In genomic region chr13:46928404-46928803, GRCm38 (mm10) we compare ENCODE assay signal across 9 mouse cellular contexts. TPM values are rescaled to one million over a fixed set of nuclear protein-coding genes. Genes with fewer than 3 reads are reported as not detected.
A peak's percentile ranks its signal among the peaks of the same experiment; 100 is the strongest.
DNase-seq lines count a peak whose midpoint lies in the region; ATAC-seq lines count a peak whose summit lies in the region.
"Had no signal": no experiment of that assay in that cellular context is flagged by ENCODE, and none has a peak within 500 bp of the region (broad histone marks: within the 10 kb centered on the region; RNA-seq: fewer than 3 reads in every experiment).

No protein-coding gene starts in this region.

- peaks cover 7% of the 10 kb centered on the region for H3K4me1 ChIP-seq in liver, embryonic 11.5 days (replicated peaks; ENCODE audit: control insufficient read depth, insufficient read depth, low read length)
- peaks cover 37% of the 10 kb centered on the region for H3K4me1 ChIP-seq in forebrain, embryonic 10.5 days
- peaks cover 25% of the 10 kb centered on the region for H3K4me1 ChIP-seq in limb, embryonic 10.5 days
- peaks cover 37% of the 10 kb centered on the region for H3K4me1 ChIP-seq in neural tube, embryonic 13.5 days (replicated peaks)

- H3K27ac ChIP-seq in liver, embryonic 11.5 days (ENCODE audit: low read depth, low read length) = no peak overlapping the region
- peak overlapping the region; percentile 97 for H3K27ac ChIP-seq in forebrain, embryonic 10.5 days
- H3K27ac ChIP-seq in limb, embryonic 10.5 days = peak overlapping the region; percentile 96; the same call in 1 of the 2 replicates
- no peak overlapping the region for H3K27ac ChIP-seq in neural tube, embryonic 13.5 days (replicated peaks)

- no peak overlapping the region for H3K9ac ChIP-seq in liver, embryonic 11.5 days (ENCODE audit: low read depth, low read length)
- H3K9ac ChIP-seq in neural tube, embryonic 13.5 days = peak overlapping the region; percentile 88

- 49% methylated on average over 5 of the region's 5 CpGs for WGBS in liver, embryonic 11.5 days
- whole genome bisulfite sequencing in forebrain, embryonic 10.5 days = 35% methylated on average over 5 of the region's 5 CpGs
- 37% methylated on average over 5 of the region's 5 CpGs for WGBS in limb, embryonic 10.5 days
- WGBS in neural tube, embryonic 13.5 days = 16% methylated on average over 5 of the region's 5 CpGs

- no peaks in the 10 kb centered on the region for H3K27me3 ChIP-seq in liver, embryonic 11.5 days (replicated peaks; ENCODE audit: control insufficient read depth, insufficient read depth, low read length)
- H3K27me3 ChIP-seq in forebrain, embryonic 10.5 days (ENCODE audit: poor library complexity, severe bottlenecking) = peaks cover 25% of the 10 kb centered on the region
- H3K27me3 ChIP-seq in limb, embryonic 10.5 days (ENCODE audit: low read depth, poor library complexity, severe bottlenecking) = peaks cover 24% of the 10 kb centered on the region
- peaks cover 3% of the 10 kb centered on the region; the same call in 1 of the 2 replicates for H3K27me3 ChIP-seq in neural tube, embryonic 13.5 days
- H3K27me3 ChIP-seq: Patski had no signal

- no peak for DNase-seq in liver, embryonic 11.5 days (ENCODE audit: low spot score)
- DNase-seq in liver = no peak
- no peak for DNase-seq in forebrain, embryonic 10.5 days (ENCODE audit: extremely low spot score, low spot score)
- DNase-seq in limb, embryonic 10.5 days (ENCODE audit: low spot score) = no peak
- no peak for DNase-seq in urinary bladder, postnatal 25 days (ENCODE audit: low spot score)
- DNase-seq in retina, postnatal 1 day = no peak
- DNase-seq in cerebellum, postnatal 14 days = no peak

- H3K9me3 ChIP-seq in liver, embryonic 11.5 days (ENCODE audit: control insufficient read depth, low read length) = no peaks in the 10 kb centered on the region
- H3K9me3 ChIP-seq in forebrain, embryonic 10.5 days = peaks cover 11% of the 10 kb centered on the region; the same call in 1 of the 2 replicates
- no peaks in the 10 kb centered on the region for H3K9me3 ChIP-seq in limb, embryonic 10.5 days (replicated peaks)
- H3K9me3 ChIP-seq in neural tube, embryonic 13.5 days = no peaks in the 10 kb centered on the region

- peaks cover 4% of the 10 kb centered on the region; the same call in 1 of the 2 replicates for H3K36me3 ChIP-seq in liver, embryonic 11.5 days (ENCODE audit: control insufficient read depth, insufficient read depth, low read length)
- peaks cover 27% of the 10 kb centered on the region for H3K36me3 ChIP-seq in forebrain, embryonic 10.5 days (replicated peaks)
- peaks cover 27% of the 10 kb centered on the region for H3K36me3 ChIP-seq in limb, embryonic 10.5 days
- H3K36me3 ChIP-seq in neural tube, embryonic 13.5 days = peaks cover 8% of the 10 kb centered on the region; the same call in 1 of the 2 replicates

- peak overlapping the region; percentile 74 for H3K4me3 ChIP-seq in liver, embryonic 11.5 days (ENCODE audit: low read depth, low read length)
- peak overlapping the region; percentile 75 for H3K4me3 ChIP-seq in forebrain, embryonic 10.5 days
- peak overlapping the region; percentile 88 for H3K4me3 ChIP-seq in limb, embryonic 10.5 days
- peak overlapping the region; percentile 80 for H3K4me3 ChIP-seq in neural tube, embryonic 13.5 days

- no peak for ATAC-seq in liver, embryonic 11.5 days (replicated peaks; ENCODE audit: low FRiP score)
- ATAC-seq in neural tube, embryonic 13.5 days (ENCODE audit: low read depth) = no peak

- peak overlapping the region; percentile 93 for H3K4me2 ChIP-seq in liver, embryonic 11.5 days
- peak overlapping the region; percentile 73 for H3K4me2 ChIP-seq in neural tube, embryonic 13.5 days

RNA-seq across cellular contexts. Expression of gene Kif13a, which starts 1.3 kb away (rescaled TPM):
- 9.3 and 13.8 TPM in 2 replicates for polyA plus RNA-seq in liver, embryonic 11.5 days (2014; fragmentation: Nextera tagmentation; extraction: Ambion mirVana)
- polyA plus RNA-seq in forebrain, embryonic 10.5 days (2016; fragmentation: Nextera tagmentation; extraction: Ambion mirVana) = 8.0 and 10.6 TPM in 2 replicates
- polyA plus RNA-seq in limb, embryonic 10.5 days (2016; fragmentation: Nextera tagmentation; extraction: Ambion mirVana) = 13.5 and 13.6 TPM in 2 replicates
- 12.1 and 12.2 TPM in 2 replicates for polyA plus RNA-seq in neural tube, embryonic 13.5 days (2015; fragmentation: Nextera tagmentation; extraction: Ambion mirVana)

Comparison
In these comparisons a context has a peak if more than half of its experiments do, and no peak if none do; other contexts are left out.
1. H3K27ac ChIP-seq: peak in forebrain, embryonic 10.5 days (single experiment) and limb, embryonic 10.5 days (single experiment); none in liver, embryonic 11.5 days (single experiment) and neural tube, embryonic 13.5 days (single experiment).
2. Peak in every context shown above with its lines, with median percentiles within 50 percentile points of each other: H3K4me3 ChIP-seq.